Mouse (Mus musculus): Measurements from ENCODE around the gene Entpd1. TPM values are rescaled to one million over a fixed set of nuclear protein-coding genes. Genes with fewer than 3 reads are reported as not detected.
"Not testable (repeated sequence)": the region's sequence is repeated elsewhere in the genome, so short reads cannot be mapped to it uniquely, and the experiment has no call there.

Entpd1 gene
- total and polyA plus RNA-seq, 3 experiments, result 0.33 TPM; not detected in 2

- Histone ChIP-seq H3K4me3 (ENCODE audit: low read depth, low read length) (no peak overlapping the region), H3K36me3 (replicated peaks) (peaks cover 33% of the 10 kb centered on the region), H3K27me3 (ENCODE audit: insufficient read depth, low read length) (no peaks in the 10 kb centered on the region), H3K9me3 (replicated peaks) (no peaks in the 10 kb centered on the region), H3K4me1 (ENCODE audit: insufficient read depth, low read depth, low read length) (peaks cover 12% of the 10 kb centered on the region)
- TF ChIP-seq POLR2AphosphoS5 (IDR thresholded peaks at IDR 0.05; ENCODE audit: insufficient replicate concordance, low read depth, low read length) (no peak), GATA2 (IDR thresholded peaks at IDR 0.05; ENCODE audit: borderline replicate concordance, low read depth, low read length) (no peak), TAL1 (conservative IDR thresholded peaks at IDR 0.05; ENCODE audit: low read depth, low read length) (no peak), GATA1 (IDR thresholded peaks at IDR 0.05; ENCODE audit: borderline replicate concordance, low read length) (no peak), CTCF (IDR thresholded peaks at IDR 0.05; ENCODE audit: low read depth, low read length) (no peak)
- ATAC-seq (ENCODE audit: extremely low read depth, insufficient number of reproducible peaks, low FRiP score, poor library complexity, severe bottlenecking) (no peak), DNase-seq (ENCODE audit: low spot score) (no peak)
Observed at GRCm38 (mm10) chr19:40595231-40595630, 16.9 kb upstream of the Entpd1 start.

GRCm38 (mm10) chr19:40595831-40596230 is 16.3 kb upstream of the Entpd1 start:
- peaks cover 8% of the 10 kb centered on the region for H3K4me1 ChIP-seq (ENCODE audit: insufficient read depth, low read depth, low read length)
- H3K9me3 ChIP-seq (replicated peaks), result no peaks in the 10 kb centered on the region
- H3K36me3 ChIP-seq (replicated peaks), result peaks cover 33% of the 10 kb centered on the region
- no peaks in the 10 kb centered on the region for H3K27me3 ChIP-seq (ENCODE audit: insufficient read depth, low read length)
- TF ChIP-seq CTCF (IDR thresholded peaks at IDR 0.05; ENCODE audit: low read depth, low read length), result no peak
- no peak for TF ChIP-seq GATA1 (IDR thresholded peaks at IDR 0.05; ENCODE audit: borderline replicate concordance, low read length)
- TF ChIP-seq POLR2AphosphoS5 (IDR thresholded peaks at IDR 0.05; ENCODE audit: insufficient replicate concordance, low read depth, low read length), result no peak
- H3K4me3 ChIP-seq (ENCODE audit: low read depth, low read length), result no peak overlapping the region
- no peak for DNase-seq (ENCODE audit: low spot score)
- no peak for ATAC-seq (ENCODE audit: extremely low read depth, insufficient number of reproducible peaks, low FRiP score, poor library complexity, severe bottlenecking)

GRCm38 (mm10) chr19:40600846-40601245 is 11.3 kb upstream of the Entpd1 start:
- not testable (repeated sequence) for ATAC-seq (ENCODE audit: extremely low read depth, insufficient number of reproducible peaks, low FRiP score, poor library complexity, severe bottlenecking); H3K27me3 ChIP-seq (ENCODE audit: insufficient read depth, low read length); H3K9me3 ChIP-seq (replicated peaks); DNase-seq (ENCODE audit: low spot score); H3K4me1 ChIP-seq (ENCODE audit: insufficient read depth, low read depth, low read length); H3K4me3 ChIP-seq (ENCODE audit: low read depth, low read length)
- peaks cover 54% of the 10 kb centered on the region for H3K36me3 ChIP-seq (replicated peaks)

GRCm38 (mm10) chr19:40601870-40602269 is 10.3 kb upstream of the Entpd1 start:
- Histone ChIP-seq H3K27me3 (ENCODE audit: insufficient read depth, low read length) (no peaks in the 10 kb centered on the region), H3K4me3 (ENCODE audit: low read depth, low read length) (no peak overlapping the region), H3K36me3 (replicated peaks) (peaks cover 57% of the 10 kb centered on the region), H3K4me1 (ENCODE audit: insufficient read depth, low read depth, low read length) (no peaks in the 10 kb centered on the region), H3K9me3 (replicated peaks) (no peaks in the 10 kb centered on the region)
- ATAC-seq (ENCODE audit: extremely low read depth, insufficient number of reproducible peaks, low FRiP score, poor library complexity, severe bottlenecking) (no peak), DNase-seq (ENCODE audit: low spot score) (no peak)
- no peak for TF ChIP-seq CTCF (IDR thresholded peaks at IDR 0.05; ENCODE audit: low read depth, low read length)
- no peak for TF ChIP-seq TAL1 (conservative IDR thresholded peaks at IDR 0.05; ENCODE audit: low read depth, low read length)
- TF ChIP-seq GATA1 (IDR thresholded peaks at IDR 0.05; ENCODE audit: borderline replicate concordance, low read length), result no peak
- TF ChIP-seq POLR2AphosphoS5 (IDR thresholded peaks at IDR 0.05; ENCODE audit: insufficient replicate concordance, low read depth, low read length), result no peak
- TF ChIP-seq GATA2 (IDR thresholded peaks at IDR 0.05; ENCODE audit: borderline replicate concordance, low read depth, low read length), result no peak

GRCm38 (mm10) chr19:40605189-40605588 is 7.0 kb upstream of the Entpd1 start:
- no peak overlapping the region for H3K4me3 ChIP-seq (ENCODE audit: low read depth, low read length)
- no peak for DNase-seq (ENCODE audit: low spot score)
- no peaks in the 10 kb centered on the region for H3K27me3 ChIP-seq (ENCODE audit: insufficient read depth, low read length)
- no peaks in the 10 kb centered on the region for H3K9me3 ChIP-seq (replicated peaks)
- H3K36me3 ChIP-seq (replicated peaks), result peaks cover 76% of the 10 kb centered on the region
- no peaks in the 10 kb centered on the region for H3K4me1 ChIP-seq (ENCODE audit: insufficient read depth, low read depth, low read length)
- no peak for ATAC-seq (ENCODE audit: extremely low read depth, insufficient number of reproducible peaks, low FRiP score, poor library complexity, severe bottlenecking)
- TF ChIP-seq POLR2AphosphoS5 (IDR thresholded peaks at IDR 0.05; ENCODE audit: insufficient replicate concordance, low read depth, low read length), result no peak
- TF ChIP-seq CTCF (IDR thresholded peaks at IDR 0.05; ENCODE audit: low read depth, low read length), result no peak
- TF ChIP-seq GATA2 (IDR thresholded peaks at IDR 0.05; ENCODE audit: borderline replicate concordance, low read depth, low read length), result no peak
- TF ChIP-seq TAL1 (conservative IDR thresholded peaks at IDR 0.05; ENCODE audit: low read depth, low read length), result no peak
- TF ChIP-seq GATA1 (IDR thresholded peaks at IDR 0.05; ENCODE audit: borderline replicate concordance, low read length), result no peak

GRCm38 (mm10) chr19:40607676-40608075 is 4.5 kb upstream of the Entpd1 start:
- ATAC-seq (ENCODE audit: extremely low read depth, insufficient number of reproducible peaks, low FRiP score, poor library complexity, severe bottlenecking) (no peak), DNase-seq (ENCODE audit: low spot score) (no peak)
- Histone ChIP-seq H3K4me3 (ENCODE audit: low read depth, low read length) (no peak overlapping the region), H3K9me3 (replicated peaks) (no peaks in the 10 kb centered on the region), H3K4me1 (ENCODE audit: insufficient read depth, low read depth, low read length) (peaks cover 11% of the 10 kb centered on the region), H3K36me3 (replicated peaks) (peaks cover 72% of the 10 kb centered on the region), H3K27me3 (ENCODE audit: insufficient read depth, low read length) (no peaks in the 10 kb centered on the region)
- TF ChIP-seq TAL1 (conservative IDR thresholded peaks at IDR 0.05; ENCODE audit: low read depth, low read length), result no peak
- TF ChIP-seq CTCF (IDR thresholded peaks at IDR 0.05; ENCODE audit: low read depth, low read length), result no peak
- TF ChIP-seq POLR2AphosphoS5 (IDR thresholded peaks at IDR 0.05; ENCODE audit: insufficient replicate concordance, low read depth, low read length), result no peak

- no peak for DNase-seq (ENCODE audit: low spot score)
- ATAC-seq (ENCODE audit: extremely low read depth, insufficient number of reproducible peaks, low FRiP score, poor library complexity, severe bottlenecking), result no peak
- Histone ChIP-seq H3K36me3 (replicated peaks) (peaks cover 6% of the 10 kb centered on the region), H3K4me3 (ENCODE audit: low read depth, low read length) (no peak overlapping the region), H3K9me3 (replicated peaks) (no peaks in the 10 kb centered on the region), H3K27me3 (ENCODE audit: insufficient read depth, low read length) (peaks cover 30% of the 10 kb centered on the region), H3K4me1 (ENCODE audit: insufficient read depth, low read depth, low read length) (peaks cover 11% of the 10 kb centered on the region)
- TF ChIP-seq POLR2AphosphoS5 (IDR thresholded peaks at IDR 0.05; ENCODE audit: insufficient replicate concordance, low read depth, low read length), result no peak
- TF ChIP-seq GATA2 (IDR thresholded peaks at IDR 0.05; ENCODE audit: borderline replicate concordance, low read depth, low read length), result no peak
- TF ChIP-seq TAL1 (conservative IDR thresholded peaks at IDR 0.05; ENCODE audit: low read depth, low read length), result no peak
- TF ChIP-seq CTCF (IDR thresholded peaks at IDR 0.05; ENCODE audit: low read depth, low read length), result no peak
- no peak for TF ChIP-seq GATA1 (IDR thresholded peaks at IDR 0.05; ENCODE audit: borderline replicate concordance, low read length)
Observed at GRCm38 (mm10) chr19:40614811-40615210, 2.6 kb downstream of the Entpd1 start.

All from G1E (cell line).